Mouse (Mus musculus) forebrain, embryonic 13.5 days (tissue): ENCODE results near the gene Phgr1. TPM values are rescaled to one million over a fixed set of nuclear protein-coding genes. Genes with fewer than 3 reads are reported as not detected.

Experiments used
- ATAC-seq: fragments of 200-750 bp; cut with Nextera tagmentation; 2 replicates; pipeline ENCODE4 v1.8.0; 2017
- H3K27ac ChIP-seq: fragments of 300-500 bp; sonication (generic); 2 replicates; pipeline ENCODE4 v1.5.1; 2015; ENCODE audit warnings: inconsistent platforms, mild to moderate bottlenecking, moderate library complexity
- H3K27me3 ChIP-seq: fragments of 300-500 bp; sonication (generic); 2 replicates; pipeline ENCODE4 v1.6.1; 2015; ENCODE audit warnings: mild to moderate bottlenecking, inconsistent platforms
- H3K36me3 ChIP-seq: fragments of 300-500 bp; sonication (generic); 2 replicates; pipeline ENCODE4 v1.6.1; 2015; ENCODE audit warnings: mild to moderate bottlenecking, inconsistent platforms; ENCODE audit not compliant: poor library complexity, severe bottlenecking
- H3K4me1 ChIP-seq: fragments of 300-500 bp; sonication (generic); 2 replicates; pipeline ENCODE4 v1.6.1; 2015; ENCODE audit warnings: inconsistent platforms
- H3K4me2 ChIP-seq: fragments of 300-500 bp; sonication (generic); 2 replicates; pipeline ENCODE4 v1.6.1; 2015; ENCODE audit warnings: inconsistent platforms, mild to moderate bottlenecking, moderate library complexity
- H3K4me3 ChIP-seq: fragments of 300-500 bp; sonication (generic); 2 replicates; pipeline ENCODE4 v1.5.1; 2015; ENCODE audit warnings: mild to moderate bottlenecking, inconsistent platforms
- H3K9ac ChIP-seq: fragments of 300-500 bp; sonication (generic); 2 replicates; pipeline ENCODE4 v1.6.1; 2015; ENCODE audit warnings: mild to moderate bottlenecking, inconsistent platforms
- H3K9me3 ChIP-seq: fragments of 300-500 bp; sonication (generic); replicated peaks from 2 replicates; pipeline ENCODE4 v1.6.1; 2016; ENCODE audit warnings: inconsistent platforms
- WGBS: fragments of 180-500 bp; shearing (Covaris S2); methylation state at CpG from one replicate; pipeline ENCODE4 v1.1.7; 2015; 5-methylcytosine and 5-hydroxymethylcytosine counted together
- polyA plus RNA-seq: library from polyadenylated mRNA; unstranded; fragments of >200 nt; fragmentation: Nextera tagmentation; extraction: Ambion mirVana; gene quantifications from 2 replicates; pipeline ENCODE4 v1.2.1, GENCODE M21; 2015

Phgr1 gene
- polyA plus RNA-seq, 1 experiment from 2014 or later = not detected

GRCm38 (mm10) chr2:118783663-118784062, 11.1 kb downstream of the Phgr1 start:
- Histone ChIP-seq H3K9ac (no peak overlapping the region), H3K4me3 (no peak overlapping the region), H3K27me3 (peaks cover 8% of the 10 kb centered on the region; the same call in 1 of the 2 replicates), H3K4me1 (peaks cover 18% of the 10 kb centered on the region), H3K4me2 (no peak overlapping the region), H3K27ac (no peak overlapping the region), H3K9me3 (no peaks in the 10 kb centered on the region), H3K36me3 (peaks cover 21% of the 10 kb centered on the region; the same call in 1 of the 2 replicates)
- no peak for ATAC-seq
- 89% methylated on average over 7 of the region's 7 CpGs for WGBS

- Histone ChIP-seq H3K27me3 (peaks cover 3% of the 10 kb centered on the region; the same call in 1 of the 2 replicates), H3K9me3 (no peaks in the 10 kb centered on the region), H3K36me3 (peaks cover 32% of the 10 kb centered on the region), H3K9ac (no peak overlapping the region), H3K4me2 (no peak overlapping the region), H3K4me1 (peaks cover 21% of the 10 kb centered on the region), H3K27ac (no peak overlapping the region), H3K4me3 (no peak overlapping the region)
- no peak for ATAC-seq
- 89% methylated on average over 5 of the region's 5 CpGs for WGBS
Measured at GRCm38 (mm10) chr2:118786525-118786924, 14.0 kb downstream of the Phgr1 start.

- Histone ChIP-seq H3K4me3 (no peak overlapping the region), H3K27me3 (peaks cover under 1% of the 10 kb centered on the region; the same call in 1 of the 2 replicates), H3K9me3 (no peaks in the 10 kb centered on the region), H3K27ac (no peak overlapping the region), H3K9ac (no peak overlapping the region), H3K4me1 (peaks cover 21% of the 10 kb centered on the region), H3K4me2 (no peak overlapping the region), H3K36me3 (peaks cover 36% of the 10 kb centered on the region)
- ATAC-seq = peak; percentile 34; the same call in 1 of the 2 replicates
- WGBS = 83% methylated on average over 11 of the region's 11 CpGs
Measured at GRCm38 (mm10) chr2:118789501-118789900, 16.9 kb downstream of the Phgr1 start.

- H3K27me3 ChIP-seq = no peaks in the 10 kb centered on the region
Measured at GRCm38 (mm10) chr2:118790221-118790550, 17.6 kb downstream of the Phgr1 start.

GRCm38 (mm10) chr2:118790551-118791525, 18.3 kb downstream of the Phgr1 start:
- Histone ChIP-seq H3K4me3 (peak overlapping the region; percentile 6; the same call in 1 of the 2 replicates), H3K9me3 (no peaks in the 10 kb centered on the region), H3K4me1 (peaks cover 21% of the 10 kb centered on the region), H3K9ac (0 out of 2 replicates have a peak overlapping the region, but pooled peaks have one; percentile 5), H3K4me2 (peak overlapping the region; percentile 45), H3K27ac (no peak overlapping the region), H3K36me3 (peaks cover 36% of the 10 kb centered on the region), H3K27me3 (no peaks in the 10 kb centered on the region)
- ATAC-seq = peak; percentile 68
- 25% methylated on average over 44 of the region's 44 CpGs for WGBS

More at GRCm38 (mm10) chr2:118790221-118790550, 17.6 kb downstream of the Phgr1 start:
- Histone ChIP-seq H3K27ac (no peak overlapping the region), H3K4me1 (peaks cover 21% of the 10 kb centered on the region), H3K4me3 (peak overlapping the region; percentile 6; the same call in 1 of the 2 replicates), H3K9me3 (no peaks in the 10 kb centered on the region), H3K9ac (0 out of 2 replicates have a peak overlapping the region, but pooled peaks have one; percentile 5), H3K4me2 (peak overlapping the region; percentile 45), H3K36me3 (peaks cover 36% of the 10 kb centered on the region)
- WGBS = 52% methylated on average over 12 of the region's 12 CpGs
- no peak; the same call in 1 of the 2 replicates for ATAC-seq

- H3K4me3 ChIP-seq = no peak overlapping the region
- no peak overlapping the region for H3K27ac ChIP-seq
- ATAC-seq = no peak
- no peaks in the 10 kb centered on the region for H3K9me3 ChIP-seq
- no peak overlapping the region for H3K4me2 ChIP-seq
- 96% methylated on average over 26 of the region's 26 CpGs for WGBS
- no peak overlapping the region for H3K9ac ChIP-seq
- H3K4me1 ChIP-seq = peaks cover 21% of the 10 kb centered on the region
- H3K36me3 ChIP-seq = peaks cover 29% of the 10 kb centered on the region
- H3K27me3 ChIP-seq = no peaks in the 10 kb centered on the region
Measured at GRCm38 (mm10) chr2:118791591-118792258, 19.2 kb downstream of the Phgr1 start.

- 85% methylated on average over 4 of the region's 4 CpGs for WGBS
- no peak for ATAC-seq
Measured at GRCm38 (mm10) chr2:118792259-118792613, 19.7 kb downstream of the Phgr1 start.

GRCm38 (mm10) chr2:118793636-118794035, 21.1 kb downstream of the Phgr1 start:
- Histone ChIP-seq H3K9me3 (no peaks in the 10 kb centered on the region), H3K36me3 (peaks cover 15% of the 10 kb centered on the region), H3K4me2 (no peak overlapping the region), H3K9ac (no peak overlapping the region), H3K27ac (no peak overlapping the region), H3K4me1 (peaks cover 21% of the 10 kb centered on the region), H3K4me3 (no peak overlapping the region), H3K27me3 (no peaks in the 10 kb centered on the region; the same call in 1 of the 2 replicates)
- no peak for ATAC-seq
- 87% methylated on average over 4 of the region's 4 CpGs for WGBS

More at GRCm38 (mm10) chr2:118792259-118792613, 19.7 kb downstream of the Phgr1 start:
- no peaks in the 10 kb centered on the region for H3K9me3 ChIP-seq
- H3K36me3 ChIP-seq = peaks cover 24% of the 10 kb centered on the region
- no peak overlapping the region for H3K27ac ChIP-seq
- H3K4me2 ChIP-seq = no peak overlapping the region
- peaks cover 21% of the 10 kb centered on the region for H3K4me1 ChIP-seq
- no peak overlapping the region for H3K4me3 ChIP-seq
- no peaks in the 10 kb centered on the region for H3K27me3 ChIP-seq
- H3K9ac ChIP-seq = no peak overlapping the region

- no peaks in the 10 kb centered on the region for H3K36me3 ChIP-seq
- peaks cover 3% of the 10 kb centered on the region; the same call in 1 of the 2 replicates for H3K27me3 ChIP-seq
- H3K4me2 ChIP-seq = no peak overlapping the region
- no peak for ATAC-seq
- H3K9ac ChIP-seq = no peak overlapping the region
- no peak overlapping the region for H3K27ac ChIP-seq
- no peak overlapping the region for H3K4me3 ChIP-seq
- no peaks in the 10 kb centered on the region for H3K4me1 ChIP-seq
- H3K9me3 ChIP-seq = no peaks in the 10 kb centered on the region
- 78% methylated on average over 4 of the region's 4 CpGs for WGBS
Measured at GRCm38 (mm10) chr2:118802542-118803118, 30.1 kb downstream of the Phgr1 start.

- Histone ChIP-seq H3K27ac (no peak overlapping the region), H3K4me3 (no peak overlapping the region), H3K9ac (no peak overlapping the region), H3K4me1 (no peaks in the 10 kb centered on the region), H3K9me3 (no peaks in the 10 kb centered on the region), H3K27me3 (peaks cover 3% of the 10 kb centered on the region; the same call in 1 of the 2 replicates), H3K36me3 (no peaks in the 10 kb centered on the region), H3K4me2 (no peak overlapping the region)
- ATAC-seq = no peak
- WGBS = 80% methylated on average over 2 of the region's 2 CpGs
Measured at GRCm38 (mm10) chr2:118804474-118804873, 31.9 kb downstream of the Phgr1 start.

GRCm38 (mm10) chr2:118805137-118805536, 32.6 kb downstream of the Phgr1 start:
- Histone ChIP-seq H3K4me2 (no peak overlapping the region), H3K4me1 (no peaks in the 10 kb centered on the region), H3K27me3 (peaks cover 3% of the 10 kb centered on the region; the same call in 1 of the 2 replicates), H3K27ac (no peak overlapping the region), H3K4me3 (no peak overlapping the region), H3K9me3 (no peaks in the 10 kb centered on the region), H3K36me3 (no peaks in the 10 kb centered on the region), H3K9ac (no peak overlapping the region)
- 79% methylated on average over 3 of the region's 3 CpGs for WGBS
- ATAC-seq = no peak
